Mouse (Mus musculus) olfactory bulb, adult 2 months (tissue): ENCODE measurements around the gene Cox7b2. TPM values are rescaled to one million over a fixed set of nuclear protein-coding genes. Genes with fewer than 3 reads are reported as not detected.
"Not testable (repeated sequence)": the region's sequence is repeated elsewhere in the genome, so short reads cannot be mapped to it uniquely, and the experiment has no call there.

Experiments used
- H3K27ac ChIP-seq: fragments of 200-500 bp; 2 replicates; pipeline ENCODE4 v1.5.1; 2012; ENCODE audit warnings: low read depth, low read length; ENCODE audit not compliant: insufficient read depth
- H3K4me1 ChIP-seq: fragments of 200-500 bp; 2 replicates; pipeline ENCODE4 v1.6.1; 2012; ENCODE audit warnings: low read length; ENCODE audit not compliant: control insufficient read depth, insufficient read depth
- H3K4me3 ChIP-seq: fragments of 200-500 bp; 2 replicates; pipeline ENCODE4 v1.5.1; 2012; ENCODE audit warnings: mild to moderate bottlenecking, low read depth, low read length, moderate library complexity; ENCODE audit not compliant: insufficient read depth
- CTCF ChIP-seq: fragments of 200-500 bp; IDR thresholded peaks from 2 replicates; pipeline ENCODE4 v1.5.1; 2012; ENCODE audit warnings: low read depth, mild to moderate bottlenecking, low read length, moderate library complexity; ENCODE audit not compliant: insufficient read depth
- POLR2A ChIP-seq: fragments of 200-500 bp; IDR thresholded peaks from 2 replicates; pipeline ENCODE4 v1.6.1; 2012; ENCODE audit warnings: mild to moderate bottlenecking, low read depth, low read length, moderate library complexity; ENCODE audit not compliant: insufficient read depth
- whole genome bisulfite sequencing: fragments of 180-500 bp; shearing (Covaris S2); methylation state at CpG from one replicate; pipeline ENCODE4 v1.1.7; 2018; 5-methylcytosine and 5-hydroxymethylcytosine counted together
- polyA plus RNA-seq: library from polyadenylated mRNA; stranded (reverse); fragments of >200 nt; gene quantifications from 2 replicates; pipeline ENCODE4 v1.2.4, GENCODE M21; 2012; ENCODE audit warnings: low replicate concordance; ENCODE audit not compliant: missing spikeins, insufficient read depth, insufficient read length

Gene Cox7b2
- polyA plus RNA-seq: not detected in 2 replicates

GRCm38 (mm10) chr5:71548079-71548478 is at the start of gene Cox7b2:
TSS of gene Cox7b2 (minus strand) at chr5:71548205.
- 94% methylated on average over 10 of the region's 10 CpGs for WGBS
- Histone ChIP-seq H3K4me1 (no peaks in the 10 kb centered on the region), H3K4me3 (no peak within 1 kb of the TSS), H3K27ac (no peak within 1 kb of the TSS)
- TF ChIP-seq POLR2A: no peak
- no peak for TF ChIP-seq CTCF

DNA sequence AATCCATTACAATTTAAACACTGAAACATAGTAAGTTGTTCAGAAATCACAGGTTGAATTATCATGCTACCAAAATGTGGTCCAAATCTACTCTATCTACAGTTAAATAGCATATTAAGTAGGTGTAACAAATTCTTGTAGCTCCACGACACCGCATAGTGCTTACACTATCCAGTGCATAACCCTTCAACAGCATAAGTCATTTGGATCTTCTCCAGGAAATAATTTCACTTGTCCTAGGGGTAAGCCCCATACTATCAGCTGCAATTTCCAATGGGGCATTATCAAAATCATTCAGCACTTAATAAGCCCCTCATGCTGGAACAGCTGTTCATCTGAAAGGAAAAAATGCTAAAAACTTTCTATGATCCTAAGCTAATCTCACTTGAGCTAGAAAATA is 47.3 kb upstream of the Cox7b2 start:
- TF ChIP-seq CTCF (no peak), POLR2A (no peak)
- Histone ChIP-seq H3K4me3 (no peak overlapping the region), H3K27ac (no peak overlapping the region), H3K4me1 (no peaks in the 10 kb centered on the region)
- 70% methylated on average over 2 of the region's 2 CpGs for WGBS

DNA sequence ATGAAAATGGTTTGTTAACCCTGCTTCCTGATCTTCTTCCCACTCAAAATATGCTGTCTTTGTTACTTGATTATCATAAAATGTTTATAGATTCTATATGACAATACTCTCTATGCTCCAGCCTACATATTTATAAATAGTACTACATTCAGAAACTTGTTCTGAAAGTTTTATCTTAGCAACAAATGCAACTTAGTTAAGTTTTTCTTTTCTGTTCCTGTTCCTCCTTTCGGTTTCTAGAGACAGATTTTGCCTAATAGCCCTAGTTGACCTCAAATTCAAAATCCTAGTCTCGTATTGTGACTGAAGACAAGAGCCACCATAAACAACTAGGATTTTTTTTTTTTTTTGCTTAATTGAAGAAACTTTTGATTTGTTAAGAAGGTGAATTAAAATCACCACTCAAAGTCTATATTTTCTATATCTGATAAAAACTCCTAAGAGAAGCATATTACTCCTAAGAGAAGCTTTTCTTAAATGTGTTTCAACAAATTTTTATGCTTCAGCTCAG is 45.8 kb upstream of the Cox7b2 start:
- no peak for TF ChIP-seq CTCF
- no peak for TF ChIP-seq POLR2A
- 83% methylated on average over 2 of the region's 2 CpGs for WGBS

GRCm38 (mm10) chr5:71571646-71572237 is 23.7 kb upstream of the Cox7b2 start:
- H3K27ac ChIP-seq: no peak overlapping the region
- TF ChIP-seq POLR2A (0 out of 2 replicates have a peak, but pooled peaks have one; percentile 27), CTCF (no peak)
- no peak overlapping the region for H3K4me3 ChIP-seq
- WGBS: 73% methylated on average over 9 of the region's 9 CpGs
- 0 out of 2 replicates have a peak, but pooled peaks cover 2% of the 10 kb centered on the region for H3K4me1 ChIP-seq

More for the DNA sequence above, 45.8 kb upstream of the Cox7b2 start:
- Histone ChIP-seq H3K4me3 (no peak overlapping the region), H3K4me1 (no peaks in the 10 kb centered on the region), H3K27ac (no peak overlapping the region)

GRCm38 (mm10) chr5:71545554-71545953 is 2.5 kb downstream of the Cox7b2 start:
- Histone ChIP-seq H3K4me1 (no peaks in the 10 kb centered on the region), H3K27ac (no peak overlapping the region), H3K4me3 (no peak overlapping the region)
- no peak for TF ChIP-seq CTCF

DNA sequence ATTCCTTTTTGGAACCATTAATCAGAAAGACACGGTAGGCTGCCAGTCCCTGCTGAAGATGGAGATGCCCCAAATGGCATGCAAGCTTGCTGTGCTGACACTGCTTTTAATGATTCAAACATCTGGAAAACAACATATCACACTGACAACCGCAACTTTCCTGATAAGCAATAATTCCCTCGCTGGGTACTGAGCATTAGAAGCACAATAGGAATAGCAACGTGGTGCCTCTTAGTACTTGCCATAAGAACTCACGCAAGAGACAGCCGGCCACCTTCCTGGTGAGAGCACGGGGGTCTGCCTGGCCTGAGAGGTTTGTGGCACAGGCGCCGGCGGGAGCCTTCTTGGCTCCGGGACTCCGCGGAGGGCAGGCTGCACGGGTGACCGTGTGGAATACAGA is 22.5 kb downstream of the Cox7b2 start:
- not testable (repeated sequence) for H3K27ac ChIP-seq, H3K4me3 ChIP-seq, H3K4me1 ChIP-seq
- WGBS: 81% methylated on average over 10 of the region's 15 CpGs

- WGBS: 17% methylated on average over 6 of the region's 6 CpGs
- H3K27ac ChIP-seq: no peak overlapping the region
- H3K4me3 ChIP-seq: no peak overlapping the region
Observed at GRCm38 (mm10) chr5:71502058-71502678, 45.8 kb downstream of the Cox7b2 start.

GRCm38 (mm10) chr5:71495621-71496020 is 52.4 kb downstream of the Cox7b2 start:
- 20% methylated on average over 5 of the region's 5 CpGs for WGBS
- TF ChIP-seq CTCF: no peak
- TF ChIP-seq POLR2A: no peak
- Histone ChIP-seq H3K27ac (no peak overlapping the region; the same call in 1 of the 2 replicates), H3K4me1 (peaks cover 4% of the 10 kb centered on the region), H3K4me3 (no peak overlapping the region)

More at GRCm38 (mm10) chr5:71502058-71502678, 45.8 kb downstream of the Cox7b2 start:
- H3K4me1 ChIP-seq: no peaks in the 10 kb centered on the region
- no peak for TF ChIP-seq CTCF
- no peak for TF ChIP-seq POLR2A

- no peak for TF ChIP-seq POLR2A
- no peak for TF ChIP-seq CTCF
- no peaks in the 10 kb centered on the region for H3K4me1 ChIP-seq
- H3K4me3 ChIP-seq: no peak overlapping the region
- no peak overlapping the region for H3K27ac ChIP-seq
- 41% methylated on average over 3 of the region's 3 CpGs for WGBS
Observed at GRCm38 (mm10) chr5:71456957-71457356, 91.0 kb downstream of the Cox7b2 start.
